Comparison of ENCODE assay signal across 10 mouse cellular contexts in genomic region chr12:102112491-102112890, GRCm38 (mm10). TPM values are rescaled to one million over a fixed set of nuclear protein-coding genes. Genes with fewer than 3 reads are reported as not detected.
DNase-seq lines count a peak whose midpoint lies in the region; ATAC-seq lines count a peak whose summit lies in the region.
"Had no signal": no experiment of that assay in that cellular context is flagged by ENCODE, and none has a peak within 500 bp of the region (broad histone marks: within the 10 kb centered on the region; RNA-seq: fewer than 3 reads in every experiment).

No protein-coding gene starts in this region.

- no peak overlapping the region for H3K9ac ChIP-seq in liver, embryonic 15.5 days
- no peak overlapping the region for H3K9ac ChIP-seq in lung, embryonic 16.5 days (ENCODE audit: low read length)
- no peak overlapping the region for H3K9ac ChIP-seq in stomach, embryonic 16.5 days (ENCODE audit: low read length)

- WGBS in liver, embryonic 15.5 days (ENCODE audit: insufficient replicate concordance) = 54% methylated on average over 4 of the region's 4 CpGs
- WGBS in lung, embryonic 16.5 days = 13% methylated on average over 4 of the region's 4 CpGs
- WGBS in stomach, embryonic 16.5 days = 23% methylated on average over 4 of the region's 4 CpGs

- no peaks in the 10 kb centered on the region for H3K27me3 ChIP-seq in liver, embryonic 15.5 days
- H3K27me3 ChIP-seq in lung, embryonic 16.5 days (ENCODE audit: control insufficient read depth, insufficient read depth, low read depth, low read length) = no peaks in the 10 kb centered on the region
- H3K27me3 ChIP-seq in stomach, embryonic 16.5 days (ENCODE audit: control insufficient read depth, insufficient read depth, low read length) = no peaks in the 10 kb centered on the region

- peak; percentile 5 for DNase-seq in embryo, embryonic 10 days (ENCODE audit: low spot score)
- DNase-seq in embryo, embryonic 9.5 days (ENCODE audit: extremely low spot score) = no peak
- no peak for DNase-seq in liver
- no peak for DNase-seq in kidney, postnatal 14 days
- no peak for DNase-seq in Muller cell, postnatal 12 days (ENCODE audit: inconsistent ontology term)
- DNase-seq: kidney, postnatal 4 days; retina, postnatal 1 day had no signal

- no peak overlapping the region for H3K4me2 ChIP-seq in liver, embryonic 15.5 days
- H3K4me2 ChIP-seq in lung, embryonic 16.5 days (ENCODE audit: low read depth, low read length) = 0 out of 2 replicates have a peak overlapping the region, but pooled peaks have one; percentile 17
- H3K4me2 ChIP-seq in stomach, embryonic 16.5 days (ENCODE audit: low read depth, low read length) = no peak overlapping the region

- no peaks in the 10 kb centered on the region for H3K36me3 ChIP-seq in liver, embryonic 15.5 days (replicated peaks)
- no peaks in the 10 kb centered on the region for H3K36me3 ChIP-seq in lung, embryonic 16.5 days (ENCODE audit: control insufficient read depth, insufficient read depth, low read length)
- H3K36me3 ChIP-seq in stomach, embryonic 16.5 days (ENCODE audit: control insufficient read depth, insufficient read depth, low read length) = no peaks in the 10 kb centered on the region

- H3K4me1 ChIP-seq in liver, embryonic 15.5 days (replicated peaks) = no peaks in the 10 kb centered on the region
- H3K4me1 ChIP-seq in lung, embryonic 16.5 days (replicated peaks; ENCODE audit: control insufficient read depth, insufficient read depth, low read length) = peaks cover 28% of the 10 kb centered on the region
- H3K4me1 ChIP-seq in stomach, embryonic 16.5 days (ENCODE audit: control insufficient read depth, insufficient read depth, low read length) = peaks cover 5% of the 10 kb centered on the region; the same call in 1 of the 2 replicates

- no peak overlapping the region for H3K4me3 ChIP-seq in liver, embryonic 15.5 days (replicated peaks)
- no peak overlapping the region for H3K4me3 ChIP-seq in lung, embryonic 16.5 days (ENCODE audit: low read length)
- no peak overlapping the region for H3K4me3 ChIP-seq in stomach, embryonic 16.5 days (replicated peaks; ENCODE audit: low read length)

- H3K9me3 ChIP-seq in liver, embryonic 15.5 days (replicated peaks) = no peaks in the 10 kb centered on the region
- H3K9me3 ChIP-seq in lung, embryonic 16.5 days (ENCODE audit: control insufficient read depth, low read length) = no peaks in the 10 kb centered on the region
- H3K9me3 ChIP-seq in stomach, embryonic 16.5 days (replicated peaks; ENCODE audit: control insufficient read depth, low read length) = no peaks in the 10 kb centered on the region

- no peak overlapping the region for H3K27ac ChIP-seq in liver, embryonic 15.5 days (replicated peaks)
- peak overlapping the region; percentile 88 for H3K27ac ChIP-seq in lung, embryonic 16.5 days (ENCODE audit: low read length)
- H3K27ac ChIP-seq in stomach, embryonic 16.5 days (ENCODE audit: low read length) = no peak overlapping the region

- peak; percentile 42; the same call in 1 of the 2 replicates for ATAC-seq in liver, embryonic 15.5 days (ENCODE audit: insufficient read depth)
- peak; percentile 93 for ATAC-seq in lung, embryonic 16.5 days (ENCODE audit: low read depth)
- peak; percentile 78; the same call in 1 of the 2 replicates for ATAC-seq in stomach, embryonic 16.5 days (ENCODE audit: insufficient read depth, low FRiP score)

RNA-seq across cellular contexts. Expression of gene Slc24a4, which starts 16.0 kb away (rescaled TPM):
- polyA plus RNA-seq in liver, embryonic 15.5 days (2015; fragmentation: Nextera tagmentation; extraction: Ambion mirVana) = 0.15 and 0.20 TPM in 2 replicates
- polyA plus RNA-seq in lung, embryonic 16.5 days (2015; fragmentation: Nextera tagmentation; extraction: Ambion mirVana) = 3.1 and 4.3 TPM in 2 replicates
- polyA plus RNA-seq in stomach, embryonic 16.5 days (2015; fragmentation: Nextera tagmentation; extraction: Ambion mirVana) = 0.18 and 0.79 TPM in 2 replicates

Comparison
In these comparisons a context has a peak if more than half of its experiments do, and no peak if none do; other contexts are left out.
1. ATAC-seq: peak in every context shown above with its lines; median percentile 93 in lung, embryonic 16.5 days; 78 in stomach, embryonic 16.5 days; 42 in liver, embryonic 15.5 days.